Mouse (Mus musculus) myocyte (in vitro differentiated cells): ENCODE results near the gene Pmpca.

Experiments used
- CEBPB ChIP-seq: IDR thresholded peaks from 2 replicates; pipeline ENCODE4 v1.6.1; 2011; ENCODE audit warnings: mild to moderate bottlenecking, moderate library complexity; ENCODE audit not compliant: poor library complexity, insufficient read depth, severe bottlenecking
- E2F4 ChIP-seq: IDR thresholded peaks from one replicate; pipeline ENCODE4 v1.6.1; 2011; ENCODE audit warnings: mild to moderate bottlenecking, control low read depth, moderate library complexity; ENCODE audit not compliant: insufficient read depth
- POLR2A ChIP-seq: IDR thresholded peaks from one replicate; pipeline ENCODE4 v1.6.1; 2011; ENCODE audit warnings: low read depth, mild to moderate bottlenecking, control low read depth, moderate library complexity; ENCODE audit not compliant: insufficient read length

DNA sequence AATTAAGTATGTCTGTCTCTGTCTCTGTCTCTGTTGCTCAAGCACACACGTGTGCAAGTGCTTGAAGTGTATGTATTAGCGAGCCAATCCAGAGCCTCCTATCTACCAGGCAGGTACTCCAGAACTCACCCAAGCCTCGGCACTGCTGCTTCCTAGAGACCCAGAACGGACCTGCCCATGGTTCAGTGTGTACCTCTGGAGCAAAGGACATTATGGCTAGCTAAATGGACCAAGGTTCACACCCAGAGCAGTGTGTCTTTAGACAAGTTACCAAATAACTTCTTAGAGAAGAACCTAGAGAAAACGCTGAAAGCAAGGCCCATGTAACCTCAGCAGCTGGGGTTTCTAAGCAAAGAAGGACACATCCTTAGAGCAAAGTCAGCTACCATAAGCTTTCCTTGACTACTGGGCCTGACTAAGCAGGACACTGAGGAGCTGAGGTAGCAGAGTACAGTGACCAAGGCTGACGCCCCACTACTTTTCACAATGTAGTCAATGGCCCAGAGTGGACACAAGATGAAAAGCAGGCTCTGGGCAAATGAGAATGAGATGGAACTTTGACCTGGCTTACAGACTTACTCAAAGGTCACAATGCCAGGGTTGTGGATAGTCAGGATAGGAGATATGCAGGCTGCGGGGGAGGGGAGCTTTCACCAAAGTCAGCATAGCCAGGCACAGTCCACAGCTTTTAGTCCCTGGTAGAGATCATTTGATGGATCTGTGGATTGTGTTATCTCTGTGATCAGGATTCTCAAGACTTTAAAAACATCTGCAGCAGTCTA lies 45.8 kb downstream of the Pmpca start:
- TF ChIP-seq E2F4: no peak
- no peak for TF ChIP-seq POLR2A
- no peak for TF ChIP-seq CEBPB
